Mouse (Mus musculus): ENCODE measurements at regions not wholly inside any gene's neighbourhood (a gene's known extent, or its start where the extent isn't known, plus 50 kb on each side); places are given as distances from the start of the nearest gene placed in this dataset.

GRCm38 (mm10) chr4:45713837-45714508 is 84.8 kb upstream of the Aldh1b1 start:
- DNase-seq (ENCODE audit: low spot score) (no peak), ATAC-seq (replicated peaks; ENCODE audit: low FRiP score, low read depth) (no peak)
- H3K27ac ChIP-seq: no peak overlapping the region
- TF ChIP-seq CTCF (IDR thresholded peaks at IDR 0.05; ENCODE audit: low read depth): no peak
- no peaks in the 10 kb centered on the region for H3K9me3 ChIP-seq (replicated peaks; ENCODE audit: low read length)
- no peak overlapping the region for H3K4me2 ChIP-seq (ENCODE audit: low read length)
- H3K36me3 ChIP-seq (ENCODE audit: insufficient read depth, low read length): no peaks in the 10 kb centered on the region
- no peak overlapping the region for H3K4me3 ChIP-seq (replicated peaks; ENCODE audit: low read depth, low read length)
- H3K27me3 ChIP-seq (ENCODE audit: insufficient read depth, low read length): no peaks in the 10 kb centered on the region
- 13% methylated on average over 10 of the region's 10 CpGs for WGBS
- no peak overlapping the region for H3K9ac ChIP-seq (ENCODE audit: low read depth, low read length)
- H3K4me1 ChIP-seq (replicated peaks; ENCODE audit: insufficient read depth, low read length): no peaks in the 10 kb centered on the region

- H3K4me3 ChIP-seq (replicated peaks; ENCODE audit: low read depth, low read length): no peak overlapping the region
- no peaks in the 10 kb centered on the region for H3K9me3 ChIP-seq (replicated peaks; ENCODE audit: low read length)
- H3K4me1 ChIP-seq (replicated peaks; ENCODE audit: insufficient read depth, low read length): no peaks in the 10 kb centered on the region
- 53% methylated on average over 8 of the region's 8 CpGs for WGBS
- ATAC-seq (replicated peaks; ENCODE audit: low FRiP score, low read depth) (no peak), DNase-seq (ENCODE audit: low spot score) (no peak)
- H3K36me3 ChIP-seq (ENCODE audit: insufficient read depth, low read length): no peaks in the 10 kb centered on the region
- H3K4me2 ChIP-seq (ENCODE audit: low read length): no peak overlapping the region
- TF ChIP-seq CTCF (IDR thresholded peaks at IDR 0.05; ENCODE audit: low read depth): no peak
- no peak overlapping the region for H3K9ac ChIP-seq (ENCODE audit: low read depth, low read length)
- no peak overlapping the region for H3K27ac ChIP-seq
- no peaks in the 10 kb centered on the region for H3K27me3 ChIP-seq (ENCODE audit: insufficient read depth, low read length)
These were observed 85.6 kb upstream of the Aldh1b1 start for GRCm38 (mm10) chr4:45713046-45713706.

- no peak overlapping the region for H3K9ac ChIP-seq (ENCODE audit: low read depth, low read length)
- H3K9me3 ChIP-seq (replicated peaks; ENCODE audit: low read length): no peaks in the 10 kb centered on the region
- H3K4me1 ChIP-seq (replicated peaks; ENCODE audit: insufficient read depth, low read length): no peaks in the 10 kb centered on the region
- WGBS: 51% methylated on average over 7 of the region's 7 CpGs
- H3K27ac ChIP-seq: no peak overlapping the region
- no peak overlapping the region for H3K4me3 ChIP-seq (replicated peaks; ENCODE audit: low read depth, low read length)
- no peak overlapping the region for H3K4me2 ChIP-seq (ENCODE audit: low read length)
- ATAC-seq (replicated peaks; ENCODE audit: low FRiP score, low read depth) (no peak), DNase-seq (ENCODE audit: low spot score) (no peak)
- no peaks in the 10 kb centered on the region for H3K36me3 ChIP-seq (ENCODE audit: insufficient read depth, low read length)
- no peaks in the 10 kb centered on the region for H3K27me3 ChIP-seq (ENCODE audit: insufficient read depth, low read length)
- no peak for TF ChIP-seq CTCF (IDR thresholded peaks at IDR 0.05; ENCODE audit: low read depth)
These were observed 94.8 kb upstream of the Aldh1b1 start for GRCm38 (mm10) chr4:45703997-45704396.

GRCm38 (mm10) chr4:45699601-45700000 is 99.2 kb upstream of the Aldh1b1 start:
- DNase-seq (ENCODE audit: low spot score): no peak
- no peak for ATAC-seq (replicated peaks; ENCODE audit: low FRiP score, low read depth)
- no peak overlapping the region for H3K9ac ChIP-seq (ENCODE audit: low read depth, low read length)
- WGBS: 80% methylated on average over 3 of the region's 3 CpGs
- TF ChIP-seq CTCF (IDR thresholded peaks at IDR 0.05; ENCODE audit: low read depth): no peak
- H3K4me2 ChIP-seq (ENCODE audit: low read length): no peak overlapping the region
- H3K36me3 ChIP-seq (ENCODE audit: insufficient read depth, low read length): no peaks in the 10 kb centered on the region
- no peaks in the 10 kb centered on the region for H3K4me1 ChIP-seq (replicated peaks; ENCODE audit: insufficient read depth, low read length)
- H3K4me3 ChIP-seq (replicated peaks; ENCODE audit: low read depth, low read length): no peak overlapping the region
- no peaks in the 10 kb centered on the region for H3K9me3 ChIP-seq (replicated peaks; ENCODE audit: low read length)
- H3K27me3 ChIP-seq (ENCODE audit: insufficient read depth, low read length): no peaks in the 10 kb centered on the region
- no peak overlapping the region for H3K27ac ChIP-seq

- no peaks in the 10 kb centered on the region for H3K27me3 ChIP-seq (ENCODE audit: insufficient read depth, low read length)
- H3K27ac ChIP-seq: no peak overlapping the region
- H3K4me2 ChIP-seq (ENCODE audit: low read length): no peak overlapping the region
- ATAC-seq (replicated peaks; ENCODE audit: low FRiP score, low read depth): no peak
- H3K9ac ChIP-seq (ENCODE audit: low read depth, low read length): no peak overlapping the region
- H3K4me1 ChIP-seq (replicated peaks; ENCODE audit: insufficient read depth, low read length): no peaks in the 10 kb centered on the region
- H3K36me3 ChIP-seq (ENCODE audit: insufficient read depth, low read length): no peaks in the 10 kb centered on the region
- no peak for DNase-seq (ENCODE audit: low spot score)
- WGBS: 9% methylated on average over 1 of the region's 1 CpGs
- H3K4me3 ChIP-seq (replicated peaks; ENCODE audit: low read depth, low read length): no peak overlapping the region
- H3K9me3 ChIP-seq (replicated peaks; ENCODE audit: low read length): no peaks in the 10 kb centered on the region
- TF ChIP-seq CTCF (IDR thresholded peaks at IDR 0.05; ENCODE audit: low read depth): no peak
These were observed 103.6 kb upstream of the Aldh1b1 start for GRCm38 (mm10) chr4:45695239-45695638.

- no peak for DNase-seq (ENCODE audit: low spot score)
- H3K9ac ChIP-seq (ENCODE audit: low read depth, low read length): no peak overlapping the region
- TF ChIP-seq CTCF (IDR thresholded peaks at IDR 0.05; ENCODE audit: low read depth): no peak
- 57% methylated on average over 12 of the region's 12 CpGs for WGBS
- no peak for ATAC-seq (replicated peaks; ENCODE audit: low FRiP score, low read depth)
- H3K4me1 ChIP-seq (replicated peaks; ENCODE audit: insufficient read depth, low read length): no peaks in the 10 kb centered on the region
- H3K36me3 ChIP-seq (ENCODE audit: insufficient read depth, low read length): no peaks in the 10 kb centered on the region
- H3K4me3 ChIP-seq (replicated peaks; ENCODE audit: low read depth, low read length): no peak overlapping the region
- H3K27me3 ChIP-seq (ENCODE audit: insufficient read depth, low read length): no peaks in the 10 kb centered on the region
- H3K27ac ChIP-seq: no peak overlapping the region
- no peak overlapping the region for H3K4me2 ChIP-seq (ENCODE audit: low read length)
- no peaks in the 10 kb centered on the region for H3K9me3 ChIP-seq (replicated peaks; ENCODE audit: low read length)
These were observed 108.6 kb upstream of the Aldh1b1 start for GRCm38 (mm10) chr4:45689991-45690916.
